ENCODE assay signal across 9 mouse cellular contexts in the genomic region with DNA sequence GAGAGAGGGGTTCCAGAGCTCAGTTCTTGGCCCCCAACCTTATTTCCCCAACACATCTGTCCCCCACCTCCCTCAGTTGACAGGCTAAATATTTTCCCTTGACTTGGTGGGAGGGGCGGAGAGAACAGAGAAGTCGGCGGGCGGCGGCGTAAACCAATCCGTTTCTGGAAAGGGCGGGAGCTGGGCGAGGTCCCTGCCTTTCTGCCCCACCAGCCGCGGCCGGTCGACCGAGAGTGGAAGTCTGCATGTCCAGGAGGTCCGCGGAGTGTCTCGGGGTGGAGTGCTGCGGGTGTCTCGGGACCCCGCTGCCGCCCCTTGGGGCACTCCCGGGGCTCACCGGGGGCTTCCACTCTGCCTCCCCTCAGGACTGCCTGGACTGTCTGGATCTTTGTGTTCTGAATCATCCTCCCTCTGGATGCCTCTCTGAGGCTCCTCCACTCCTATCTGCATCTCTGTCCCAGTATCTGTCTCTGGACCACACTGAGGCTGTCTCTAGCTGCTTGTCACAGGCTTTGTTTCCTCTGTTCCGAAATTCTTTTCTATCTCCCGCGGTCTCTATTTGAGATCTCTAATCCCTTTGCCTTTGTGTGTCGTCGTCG. TPM values are rescaled to one million over a fixed set of nuclear protein-coding genes. Genes with fewer than 3 reads are reported as not detected.
DNase-seq lines count a peak whose midpoint lies in the region; ATAC-seq and TF ChIP-seq lines count a peak whose summit lies in the region.
"Had no signal": no experiment of that assay in that cellular context is flagged by ENCODE, and none has a peak within 500 bp of the region (broad histone marks: within the 10 kb centered on the region; RNA-seq: fewer than 3 reads in every experiment).

A gene (plus strand): TSS at position 216 of the 599 bp plus-strand sequence.

- no peak for TF ChIP-seq CTCF in lung, embryonic 14.5 days (IDR thresholded peaks at IDR 0.05; ENCODE audit: low read depth)
- no peak for TF ChIP-seq CTCF in left cerebral cortex, adult 2 months (IDR thresholded peaks at IDR 0.05)

- H3K9ac ChIP-seq in forebrain, embryonic 16.5 days (replicated peaks; ENCODE audit: low read depth, low read length), result 0 out of 2 replicates have a peak within 1 kb of the TSS, but pooled peaks have one; percentile 30
- H3K9ac ChIP-seq in intestine, embryonic 14.5 days (ENCODE audit: low read length), result peak within 1 kb of the TSS; percentile 32; the same call in 1 of the 2 replicates
- H3K9ac ChIP-seq in lung, embryonic 14.5 days, result no peak within 1 kb of the TSS
- no peak within 1 kb of the TSS for H3K9ac ChIP-seq in stomach, embryonic 15.5 days

- WGBS in forebrain, embryonic 16.5 days, result 0% methylated on average over 29 of the region's 29 CpGs
- 2% methylated on average over 29 of the region's 29 CpGs for WGBS in intestine, embryonic 14.5 days
- 1% methylated on average over 29 of the region's 29 CpGs for WGBS in lung, embryonic 14.5 days
- WGBS in stomach, embryonic 15.5 days, result 2% methylated on average over 29 of the region's 29 CpGs

- no peaks in the 10 kb centered on the region for H3K36me3 ChIP-seq in forebrain, embryonic 16.5 days (ENCODE audit: control insufficient read depth, insufficient read depth)
- no peaks in the 10 kb centered on the region for H3K36me3 ChIP-seq in intestine, embryonic 14.5 days (ENCODE audit: control insufficient read depth, insufficient read depth, low read length)
- no peaks in the 10 kb centered on the region for H3K36me3 ChIP-seq in lung, embryonic 14.5 days (ENCODE audit: insufficient read depth)
- H3K36me3 ChIP-seq in stomach, embryonic 15.5 days, result no peaks in the 10 kb centered on the region

- H3K4me2 ChIP-seq in forebrain, embryonic 16.5 days (ENCODE audit: low read length), result peak within 1 kb of the TSS; percentile 51
- peak within 1 kb of the TSS; percentile 59 for H3K4me2 ChIP-seq in intestine, embryonic 14.5 days (ENCODE audit: low read length)
- peak within 1 kb of the TSS; percentile 60 for H3K4me2 ChIP-seq in lung, embryonic 14.5 days
- peak within 1 kb of the TSS; percentile 84 for H3K4me2 ChIP-seq in stomach, embryonic 15.5 days

- peak; percentile 27 for DNase-seq in ovary, postnatal 14 days (ENCODE audit: low spot score)
- DNase-seq in ovary, adult 18-20 months (ENCODE audit: low spot score), result no peak
- DNase-seq in intestine, embryonic 14.5 days (ENCODE audit: low spot score), result no peak
- DNase-seq in lung, embryonic 14.5 days, result peak; percentile 55
- DNase-seq in left cerebral cortex, adult 2 months (ENCODE audit: extremely low spot score in 1 of 2, low spot score in 2 of 2), result no peak

- no peak within 1 kb of the TSS for H3K27ac ChIP-seq in forebrain, embryonic 16.5 days (ENCODE audit: low read length)
- no peak within 1 kb of the TSS for H3K27ac ChIP-seq in intestine, embryonic 14.5 days (ENCODE audit: low read depth)
- H3K27ac ChIP-seq in lung, embryonic 14.5 days (ENCODE audit: low read depth), result no peak within 1 kb of the TSS
- H3K27ac ChIP-seq in stomach, embryonic 15.5 days, result no peak within 1 kb of the TSS
- no peak within 1 kb of the TSS for H3K27ac ChIP-seq in left cerebral cortex, adult 2 months
- H3K27ac ChIP-seq: macrophage had no signal

- no peak for ATAC-seq in forebrain, embryonic 16.5 days
- no peak for ATAC-seq in intestine, embryonic 14.5 days (replicated peaks; ENCODE audit: low FRiP score, low TSS enrichment, low read depth)
- no peak; the same call in 1 of the 2 replicates for ATAC-seq in lung, embryonic 14.5 days (ENCODE audit: insufficient read depth)
- ATAC-seq in stomach, embryonic 15.5 days (ENCODE audit: insufficient read depth, low FRiP score, low read depth), result no peak
- no peak for ATAC-seq in activated CD4-positive, CD25-positive, alpha-beta regulatory T cell, adult 4 months

- no peaks in the 10 kb centered on the region for H3K9me3 ChIP-seq in forebrain, embryonic 16.5 days (ENCODE audit: control insufficient read depth, low read length)
- H3K9me3 ChIP-seq in intestine, embryonic 14.5 days (ENCODE audit: control insufficient read depth, low read length), result no peaks in the 10 kb centered on the region
- no peaks in the 10 kb centered on the region for H3K9me3 ChIP-seq in lung, embryonic 14.5 days (ENCODE audit: low read depth, low read length)
- no peaks in the 10 kb centered on the region for H3K9me3 ChIP-seq in stomach, embryonic 15.5 days

- H3K4me3 ChIP-seq in forebrain, embryonic 16.5 days (replicated peaks; ENCODE audit: low read length), result peak within 1 kb of the TSS; percentile 33
- peak within 1 kb of the TSS; percentile 33 for H3K4me3 ChIP-seq in intestine, embryonic 14.5 days (ENCODE audit: low read depth, low read length)
- H3K4me3 ChIP-seq in lung, embryonic 14.5 days (ENCODE audit: low read depth, low read length), result peak within 1 kb of the TSS; percentile 24
- H3K4me3 ChIP-seq in stomach, embryonic 15.5 days (replicated peaks), result peak within 1 kb of the TSS; percentile 39
- H3K4me3 ChIP-seq in left cerebral cortex, adult 2 months, result no peak within 1 kb of the TSS

- intact Hi-C loops in left cerebral cortex, adult 2 months (cut with DNase I), result no loop called here

- peaks cover 13% of the 10 kb centered on the region for H3K4me1 ChIP-seq in forebrain, embryonic 16.5 days (replicated peaks; ENCODE audit: control insufficient read depth, insufficient read depth, low read length)
- H3K4me1 ChIP-seq in intestine, embryonic 14.5 days (replicated peaks; ENCODE audit: control insufficient read depth, insufficient read depth, low read length), result peaks cover 14% of the 10 kb centered on the region; the same call in 1 of the 2 replicates
- no peaks in the 10 kb centered on the region; the same call in 1 of the 2 replicates for H3K4me1 ChIP-seq in lung, embryonic 14.5 days (ENCODE audit: insufficient read depth)
- peaks cover 32% of the 10 kb centered on the region for H3K4me1 ChIP-seq in stomach, embryonic 15.5 days

- H3K27me3 ChIP-seq in forebrain, embryonic 16.5 days (replicated peaks; ENCODE audit: control insufficient read depth, insufficient read depth, low read length), result peaks cover 63% of the 10 kb centered on the region
- H3K27me3 ChIP-seq in intestine, embryonic 14.5 days (replicated peaks; ENCODE audit: control insufficient read depth, insufficient read depth, low read length), result peaks cover 97% of the 10 kb centered on the region
- H3K27me3 ChIP-seq in lung, embryonic 14.5 days (ENCODE audit: insufficient read depth, low read length), result peaks cover 80% of the 10 kb centered on the region
- peaks cover 92% of the 10 kb centered on the region for H3K27me3 ChIP-seq in stomach, embryonic 15.5 days (replicated peaks)

RNA-seq across cellular contexts. Expression of the gene that starts here (rescaled TPM):
- 0.52 and 0.57 TPM in 2 replicates for polyA plus RNA-seq in forebrain, embryonic 16.5 days (2015; fragmentation: Nextera tagmentation; extraction: Ambion mirVana)
- 0.32 and 0.72 TPM in 2 replicates for polyA plus RNA-seq in intestine, embryonic 14.5 days (2014; fragmentation: Nextera tagmentation; extraction: Ambion mirVana)
- polyA plus RNA-seq in lung, embryonic 14.5 days (2014; fragmentation: Nextera tagmentation; extraction: Ambion mirVana), result 0.05 TPM in 1 of 2 replicates, not detected in the other
- 0.59 and 0.89 TPM in 2 replicates for polyA plus RNA-seq in stomach, embryonic 15.5 days (2015; fragmentation: Nextera tagmentation; extraction: Ambion mirVana)
- polyA plus RNA-seq in activated CD4-positive, CD25-positive, alpha-beta regulatory T cell, adult 4 months (2017; shearing (Covaris generic)), result under 1 TPM; 0.28 to 0.61 TPM
- total RNA-seq in left cerebral cortex, adult 2 months (2021), result under 1 TPM; 0.54 to 0.72 TPM
- polyA plus RNA-seq: macrophage had no signal

Comparison
In these comparisons a context has a peak if more than half of its experiments do, and no peak if none do; other contexts are left out.
1. Peak in DNase-seq, H3K4me3 ChIP-seq and H3K4me2 ChIP-seq in lung, embryonic 14.5 days; RNA of the gene not detected or under 1 TPM.
2. H3K9ac ChIP-seq: peak in forebrain, embryonic 16.5 days (single experiment) and intestine, embryonic 14.5 days (single experiment); none in lung, embryonic 14.5 days (single experiment) and stomach, embryonic 15.5 days (single experiment).
3. Peak in every context shown above with its lines, with median percentiles within 50 percentile points of each other: H3K4me2 ChIP-seq.